Mouse (Mus musculus) ES-E14 (cell line): ENCODE results near the gene Mrm2. TPM values are rescaled to one million over a fixed set of nuclear protein-coding genes. Genes with fewer than 3 reads are reported as not detected.

Source experiments
- DNase-seq: peaks from one replicate; pipeline ENCODE4 v3.0.0-alpha.2; 2013; ENCODE audit warnings: low read depth, low spot score
- H3K27ac ChIP-seq: 2 replicates; pipeline ENCODE4 v1.5.1; 2012; ENCODE audit warnings: low read depth, mild to moderate bottlenecking, low read length, moderate library complexity, mixed read lengths; ENCODE audit not compliant: poor library complexity, insufficient read depth, severe bottlenecking
- H3K36me3 ChIP-seq: 2 replicates; pipeline ENCODE4 v1.6.1; 2012; ENCODE audit warnings: mild to moderate bottlenecking, low read length, moderate library complexity, mixed read lengths; ENCODE audit not compliant: control insufficient read depth, poor library complexity, insufficient read depth, severe bottlenecking
- H3K4me1 ChIP-seq, 2 experiments: fragments of 150-350 bp in 1 of 2; sonication (generic) in 1 of 2; 2 replicates each; pipeline ENCODE4 v1.6.1; 2012; ENCODE audit warnings: low read length in 2 of 2, mild to moderate bottlenecking in 1 of 2, mixed read lengths in 1 of 2; ENCODE audit not compliant: control insufficient read depth in 2 of 2, insufficient read depth in 2 of 2, poor library complexity in 1 of 2
- H3K4me3 ChIP-seq, 2 experiments: fragments of 150-350 bp in 1 of 2; sonication (generic) in 1 of 2; 2 replicates each; pipeline ENCODE4 v1.5.1; 2012; ENCODE audit warnings: low read length in 2 of 2, low read depth in 1 of 2, mild to moderate bottlenecking in 1 of 2, mixed read lengths in 1 of 2; ENCODE audit not compliant: insufficient read depth in 1 of 2, poor library complexity in 1 of 2, severe bottlenecking in 1 of 2
- H3K9ac ChIP-seq: 2 replicates; pipeline ENCODE4 v1.6.1; 2012; ENCODE audit warnings: low read depth, mild to moderate bottlenecking, low read length, mixed read lengths; ENCODE audit not compliant: poor library complexity, insufficient read depth, severe bottlenecking
- H3K9me3 ChIP-seq: fragments of 150-350 bp; sonication (generic); 2 replicates; pipeline ENCODE4 v1.6.1; 2012; ENCODE audit warnings: low read depth, mild to moderate bottlenecking, low read length; ENCODE audit not compliant: control insufficient read depth, insufficient read depth
- CHD2 ChIP-seq: IDR thresholded peaks from 2 replicates; pipeline ENCODE4 v1.6.1; 2014; ENCODE audit warnings: mild to moderate bottlenecking, low read depth, low read length, inconsistent platforms
- HCFC1 ChIP-seq: IDR thresholded peaks from 2 replicates; pipeline ENCODE4 v1.6.1; 2012; ENCODE audit warnings: low read length, inconsistent platforms, borderline replicate concordance; ENCODE audit not compliant: insufficient read depth
- MAFK ChIP-seq: IDR thresholded peaks from 2 replicates; pipeline ENCODE4 v1.6.1; 2014; ENCODE audit warnings: mild to moderate bottlenecking, low read depth, low read length, inconsistent platforms; ENCODE audit not compliant: insufficient read depth
- ZC3H11A ChIP-seq: IDR thresholded peaks from 2 replicates; pipeline ENCODE4 v1.6.1; 2012; ENCODE audit warnings: low read depth, mild to moderate bottlenecking, inconsistent platforms, low read length, borderline replicate concordance
- ZNF384 ChIP-seq: IDR thresholded peaks from 2 replicates; pipeline ENCODE4 v1.6.1; 2012; ENCODE audit warnings: low read depth, low read length, inconsistent platforms
- in situ Hi-C, 2 experiments: fragments of 600-800 bp; cut with MboI; formaldehyde crosslinking; loops; one replicate each; pipeline ENCODE4 v1.15.1; 2025; ENCODE audit warnings: low sequenced_read_pairs in 2 of 2, inconsistent platforms in 1 of 2; ENCODE audit not compliant: unreplicated experiment in 2 of 2
- total RNA-seq: library from RNA; depleted of rRNA; stranded (reverse); fragments of 300-350 nt; gene quantifications from 2 replicates; pipeline ENCODE4 v1.2.3, GENCODE M21; 2012; rRNA removed

The Mrm2 gene
- total RNA-seq = 12.3 and 14.6 TPM in 2 replicates

- peak within 1 kb of the TSS; percentile 89 for H3K9ac ChIP-seq
- H3K27ac ChIP-seq = peak within 1 kb of the TSS; percentile 93
- peaks cover 11% of the 10 kb centered on the region for H3K36me3 ChIP-seq
- in situ Hi-C loops = no loop called here
- no peaks in the 10 kb centered on the region for H3K9me3 ChIP-seq
- DNase-seq = peak; percentile 89
- peaks cover 0 to 4% of the 10 kb centered on the region in 2 experiments; a peak in 2 of 4 replicates for H3K4me1 ChIP-seq
- H3K4me3 ChIP-seq = peak within 1 kb of the TSS; percentile 93 to 96
- TF ChIP-seq MAFK (no peak), ZC3H11A (no peak), ZNF384 (peak; percentile 47; the same call in 1 of the 2 replicates), CHD2 (no peak), HCFC1 (0 out of 2 replicates have a peak, but pooled peaks have one; percentile 45)
Measured at GRCm38 (mm10) chr5:140331615-140332512, at the start of gene Mrm2. Gene Mrm2 (minus strand): TSS chr5:140331898.

GRCm38 (mm10) chr5:140381156-140381555 is 49.5 kb upstream of the Mrm2 start:
- DNase-seq = no peak
- Histone ChIP-seq H3K4me3 (no peak overlapping the region), H3K36me3 (no peaks in the 10 kb centered on the region)

GRCm38 (mm10) chr5:140379299-140379698 is 47.6 kb upstream of the Mrm2 start:
- Histone ChIP-seq H3K36me3 (no peaks in the 10 kb centered on the region), H3K27ac (no peak overlapping the region), H3K9ac (0 out of 2 replicates have a peak overlapping the region, but pooled peaks have one; percentile 30), H3K9me3 (no peaks in the 10 kb centered on the region), H3K4me3 (no peak overlapping the region), H3K4me1 (peaks cover 0 to 16% of the 10 kb centered on the region in 2 experiments; a peak in 2 of 4 replicates)
- in situ Hi-C loops = no loop called here
- DNase-seq = no peak
- no peak for TF ChIP-seq ZNF384
- no peak for TF ChIP-seq HCFC1
- no peak for TF ChIP-seq CHD2
- TF ChIP-seq MAFK = no peak
- no peak for TF ChIP-seq ZC3H11A

More at GRCm38 (mm10) chr5:140381156-140381555, 49.5 kb upstream of the Mrm2 start:
- no peak for TF ChIP-seq ZC3H11A
- no peak for TF ChIP-seq MAFK
- TF ChIP-seq CHD2 = no peak
- TF ChIP-seq HCFC1 = no peak
- no peak for TF ChIP-seq ZNF384
- Histone ChIP-seq H3K27ac (no peak overlapping the region), H3K9ac (no peak overlapping the region), H3K4me1 (peaks cover 0 to 16% of the 10 kb centered on the region in 2 experiments; a peak in 2 of 4 replicates), H3K9me3 (no peaks in the 10 kb centered on the region)
- in situ Hi-C loops = no loop called here

DNA sequence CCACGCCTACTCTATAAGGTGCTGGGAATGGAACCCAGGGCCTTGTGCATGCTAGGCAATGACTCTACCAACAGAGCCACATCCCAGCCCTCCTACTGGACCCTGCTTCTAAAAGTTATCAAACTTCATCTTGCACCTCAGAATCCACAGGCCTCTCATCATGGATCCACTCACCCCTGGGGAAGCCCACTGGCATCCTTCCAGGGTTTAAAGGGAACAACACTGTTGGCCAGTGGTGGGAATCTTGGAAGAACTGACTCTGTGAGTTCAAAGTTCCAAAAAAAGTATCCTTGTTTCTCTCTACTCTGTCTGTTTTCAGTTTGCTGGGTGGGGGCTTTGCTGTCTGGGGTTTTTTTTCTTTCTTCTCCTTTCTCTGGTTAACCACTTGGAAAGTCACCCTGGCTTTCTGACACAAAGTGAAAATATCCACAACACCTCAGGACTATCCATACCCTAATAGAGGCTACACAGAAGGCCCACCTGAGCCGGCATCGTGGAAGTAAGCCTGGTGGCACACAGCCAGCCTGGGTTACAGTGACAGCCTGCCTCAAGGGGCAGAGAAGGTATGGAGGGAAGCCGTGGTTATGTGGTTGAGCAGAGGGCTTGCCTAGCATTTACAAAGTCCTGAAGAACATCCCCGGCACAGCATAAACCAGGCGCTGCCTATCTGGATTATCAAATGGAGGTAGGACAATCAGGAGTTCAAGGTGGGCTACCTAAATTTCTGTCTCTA is 46.6 kb upstream of the Mrm2 start:
- in situ Hi-C loops = no loop called here
- DNase-seq = no peak
- Histone ChIP-seq H3K36me3 (no peaks in the 10 kb centered on the region), H3K4me3 (no peak overlapping the region), H3K4me1 (peaks cover 0 to 11% of the 10 kb centered on the region in 2 experiments; a peak in 1 of 4 replicates), H3K9me3 (no peaks in the 10 kb centered on the region), H3K27ac (no peak overlapping the region), H3K9ac (no peak overlapping the region)
- no peak for TF ChIP-seq ZC3H11A
- TF ChIP-seq ZNF384 = no peak
- TF ChIP-seq HCFC1 = no peak
- no peak for TF ChIP-seq CHD2
- TF ChIP-seq MAFK = no peak
